Mouse (Mus musculus): ENCODE data around the gene Mpp3. TPM values are rescaled to one million over a fixed set of nuclear protein-coding genes. Genes with fewer than 3 reads are reported as not detected.
"Not testable (repeated sequence)": the region's sequence is repeated elsewhere in the genome, so short reads cannot be mapped to it uniquely, and the experiment has no call there.

Gene Mpp3
- polyA plus RNA-seq, 1 experiment from 2014 or later, result 10.3 TPM

DNA sequence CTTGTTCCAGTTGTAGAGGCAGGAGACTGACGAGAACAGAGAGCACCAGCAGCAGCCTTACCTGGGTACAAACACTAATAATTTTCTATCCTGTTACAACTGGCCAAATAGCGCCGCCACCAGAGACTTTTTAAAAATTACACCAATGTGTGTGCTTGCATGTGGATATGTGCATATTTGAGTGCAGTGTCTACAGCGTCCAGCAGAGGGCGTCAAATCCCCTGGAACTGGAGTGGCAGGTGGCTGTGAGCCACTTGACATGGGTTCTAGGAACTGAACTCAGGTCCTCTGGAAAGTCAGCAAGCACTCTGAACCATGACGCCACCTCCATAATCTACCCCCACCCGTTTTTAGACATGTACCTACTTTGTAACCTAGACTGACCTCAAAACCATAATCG, 24.0 kb downstream of the Mpp3 start:
- no peak overlapping the region for H3K4me3 ChIP-seq
- no peaks in the 10 kb centered on the region for H3K27me3 ChIP-seq (replicated peaks; ENCODE audit: low read depth, poor library complexity, severe bottlenecking)
- no peak for DNase-seq (ENCODE audit: low spot score)
- H3K4me1 ChIP-seq, result peaks cover 18% of the 10 kb centered on the region
- no peak overlapping the region for H3K27ac ChIP-seq (replicated peaks)
- no peaks in the 10 kb centered on the region for H3K9me3 ChIP-seq
- peaks cover 61% of the 10 kb centered on the region for H3K36me3 ChIP-seq (replicated peaks)
- WGBS, result 90% methylated on average over 8 of the region's 8 CpGs

- Histone ChIP-seq H3K4me1 (peaks cover 14% of the 10 kb centered on the region), H3K27me3 (replicated peaks; ENCODE audit: low read depth, poor library complexity, severe bottlenecking) (no peaks in the 10 kb centered on the region), H3K4me3 (no peak overlapping the region), H3K9me3 (no peaks in the 10 kb centered on the region), H3K36me3 (replicated peaks) (peaks cover 25% of the 10 kb centered on the region), H3K27ac (replicated peaks) (no peak overlapping the region)
- DNase-seq (ENCODE audit: low spot score), result no peak
- WGBS, result 70% methylated on average over 4 of the region's 4 CpGs
Observed at GRCm38 (mm10) chr11:101999466-101999865, 28.8 kb downstream of the Mpp3 start.

DNA sequence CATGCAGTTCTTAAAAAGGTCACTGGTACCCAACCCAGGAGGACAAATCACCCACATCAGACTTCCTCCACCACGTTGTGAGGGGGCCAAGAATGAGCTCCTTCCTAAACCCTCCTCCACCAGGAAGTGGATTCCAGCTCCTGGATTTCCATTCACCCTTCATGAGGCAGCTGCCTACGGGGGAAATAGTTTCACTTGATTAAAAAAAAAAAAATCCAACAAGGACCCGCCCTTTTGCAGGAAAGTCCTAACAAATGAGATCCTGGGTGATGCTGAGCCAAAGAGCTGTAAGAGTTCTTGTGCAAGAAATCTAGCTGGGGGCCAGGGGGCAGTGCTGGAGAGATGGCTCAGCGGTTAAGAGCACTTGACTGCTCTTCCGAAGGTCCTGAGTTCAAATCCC, 30.0 kb downstream of the Mpp3 start:
- Histone ChIP-seq H3K9me3 (no peaks in the 10 kb centered on the region), H3K36me3 (replicated peaks) (peaks cover 16% of the 10 kb centered on the region), H3K4me3 (no peak overlapping the region), H3K4me1 (peaks cover 18% of the 10 kb centered on the region), H3K27ac (replicated peaks) (no peak overlapping the region), H3K27me3 (replicated peaks; ENCODE audit: low read depth, poor library complexity, severe bottlenecking) (no peaks in the 10 kb centered on the region)
- DNase-seq (ENCODE audit: low spot score), result no peak
- 55% methylated on average over 5 of the region's 5 CpGs for WGBS

DNA sequence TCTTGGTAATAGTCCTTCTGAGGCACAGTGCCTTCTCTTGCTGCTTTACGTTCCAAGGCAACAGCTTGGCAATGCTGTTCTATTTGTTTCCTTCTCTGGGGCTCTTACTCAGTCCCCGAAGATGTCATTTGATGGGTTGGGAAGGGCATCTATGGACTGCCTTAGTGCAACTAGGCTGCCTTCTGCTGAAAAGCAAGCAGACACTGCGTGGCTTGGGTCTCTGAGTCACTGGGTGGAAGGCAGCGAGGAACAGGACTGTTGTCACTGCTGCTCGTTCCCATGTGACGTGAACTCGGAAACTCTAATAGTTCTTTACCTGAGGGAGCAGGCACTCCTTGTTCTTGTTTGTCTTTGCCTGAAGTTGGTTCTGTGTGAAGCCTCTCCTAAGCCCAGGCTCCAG, 32.3 kb downstream of the Mpp3 start:
- H3K4me1 ChIP-seq, result peaks cover 18% of the 10 kb centered on the region
- H3K36me3 ChIP-seq (replicated peaks), result peaks cover 9% of the 10 kb centered on the region
- no peak for DNase-seq (ENCODE audit: low spot score)
- H3K4me3 ChIP-seq, result no peak overlapping the region
- no peak overlapping the region for H3K27ac ChIP-seq (replicated peaks)
- H3K9me3 ChIP-seq, result no peaks in the 10 kb centered on the region
- WGBS, result 90% methylated on average over 7 of the region's 7 CpGs
- no peaks in the 10 kb centered on the region for H3K27me3 ChIP-seq (replicated peaks; ENCODE audit: low read depth, poor library complexity, severe bottlenecking)

DNA sequence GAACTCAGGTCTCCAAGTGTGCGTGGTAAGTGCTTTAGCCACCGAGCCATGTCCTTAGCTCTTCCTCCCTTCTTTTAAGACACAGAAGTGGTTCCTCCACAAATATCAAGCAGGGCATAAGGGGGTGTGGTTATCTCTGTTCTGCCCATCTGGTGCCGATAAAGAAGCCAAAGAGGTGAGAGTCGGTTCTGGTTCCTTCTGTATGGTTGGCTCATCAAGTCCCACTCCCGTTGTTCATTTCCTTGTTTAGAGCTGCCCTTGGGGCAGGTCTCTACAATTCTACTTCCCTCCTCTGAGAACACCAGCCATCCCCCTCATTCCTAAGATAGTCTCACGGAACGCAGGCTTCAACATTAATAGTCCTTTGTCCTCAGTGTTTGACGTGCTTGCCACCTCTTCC, 34.2 kb downstream of the Mpp3 start:
- no peak overlapping the region for H3K4me3 ChIP-seq
- WGBS, result 63% methylated on average over 8 of the region's 8 CpGs
- H3K9me3 ChIP-seq, result no peaks in the 10 kb centered on the region
- H3K27ac ChIP-seq (replicated peaks), result no peak overlapping the region
- H3K4me1 ChIP-seq, result 0 out of 2 replicates have a peak, but pooled peaks cover 7% of the 10 kb centered on the region
- DNase-seq (ENCODE audit: low spot score), result no peak
- H3K27me3 ChIP-seq (replicated peaks; ENCODE audit: low read depth, poor library complexity, severe bottlenecking), result 0 out of 2 replicates have a peak, but pooled peaks cover 11% of the 10 kb centered on the region
- no peaks in the 10 kb centered on the region for H3K36me3 ChIP-seq (replicated peaks)

DNA sequence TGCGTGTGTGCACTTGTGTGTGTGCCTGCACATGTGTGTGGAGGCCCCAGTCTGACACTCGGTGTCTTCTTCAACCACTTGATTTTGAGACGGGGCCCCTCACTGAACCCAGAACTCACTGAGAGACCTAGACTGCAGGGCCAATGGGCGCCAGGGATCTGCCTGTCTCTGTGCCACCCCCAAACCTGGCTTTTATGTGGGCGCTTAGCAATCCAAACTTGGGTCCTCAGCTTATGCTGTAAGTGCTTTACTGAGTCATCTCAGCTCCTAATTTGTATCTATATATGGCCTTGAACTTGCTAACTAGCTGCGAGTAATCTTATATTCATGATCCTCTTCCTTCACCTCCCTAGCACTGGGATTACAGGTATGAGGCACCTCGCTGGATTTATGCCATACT, 35.9 kb downstream of the Mpp3 start:
- 86% methylated on average over 7 of the region's 7 CpGs for WGBS
- H3K4me1 ChIP-seq, result 0 out of 2 replicates have a peak, but pooled peaks cover 7% of the 10 kb centered on the region
- H3K36me3 ChIP-seq (replicated peaks), result no peaks in the 10 kb centered on the region
- H3K27me3 ChIP-seq (replicated peaks; ENCODE audit: low read depth, poor library complexity, severe bottlenecking), result peaks cover 20% of the 10 kb centered on the region
- no peak overlapping the region for H3K4me3 ChIP-seq
- no peak overlapping the region for H3K27ac ChIP-seq (replicated peaks)
- H3K9me3 ChIP-seq, result no peaks in the 10 kb centered on the region
- no peak for DNase-seq (ENCODE audit: low spot score)

GRCm38 (mm10) chr11:101991813-101992212, 36.4 kb downstream of the Mpp3 start:
- Histone ChIP-seq H3K9me3 (no peaks in the 10 kb centered on the region), H3K27ac (replicated peaks) (no peak overlapping the region), H3K36me3 (replicated peaks) (no peaks in the 10 kb centered on the region), H3K27me3 (replicated peaks; ENCODE audit: low read depth, poor library complexity, severe bottlenecking) (peaks cover 26% of the 10 kb centered on the region), H3K4me1 (0 out of 2 replicates have a peak, but pooled peaks cover 7% of the 10 kb centered on the region), H3K4me3 (no peak overlapping the region)
- DNase-seq (ENCODE audit: low spot score), result no peak
- 83% methylated on average over 3 of the region's 3 CpGs for WGBS

GRCm38 (mm10) chr11:101990244-101990643, 38.0 kb downstream of the Mpp3 start:
- WGBS, result 88% methylated on average over 3 of the region's 3 CpGs
- no peak overlapping the region for H3K4me3 ChIP-seq
- no peak overlapping the region for H3K27ac ChIP-seq (replicated peaks)
- DNase-seq (ENCODE audit: low spot score), result no peak
- H3K36me3 ChIP-seq (replicated peaks), result no peaks in the 10 kb centered on the region
- H3K4me1 ChIP-seq, result peaks cover 10% of the 10 kb centered on the region
- H3K9me3 ChIP-seq, result no peaks in the 10 kb centered on the region
- peaks cover 36% of the 10 kb centered on the region for H3K27me3 ChIP-seq (replicated peaks; ENCODE audit: low read depth, poor library complexity, severe bottlenecking)

- DNase-seq (ENCODE audit: low spot score), result no peak
- WGBS, result 83% methylated on average over 3 of the region's 3 CpGs
Observed at GRCm38 (mm10) chr11:101986913-101987312, 41.3 kb downstream of the Mpp3 start, which contains the start of gene Dusp3. Gene Dusp3, minus strand, starts transcription at chr11:101987013.

DNA sequence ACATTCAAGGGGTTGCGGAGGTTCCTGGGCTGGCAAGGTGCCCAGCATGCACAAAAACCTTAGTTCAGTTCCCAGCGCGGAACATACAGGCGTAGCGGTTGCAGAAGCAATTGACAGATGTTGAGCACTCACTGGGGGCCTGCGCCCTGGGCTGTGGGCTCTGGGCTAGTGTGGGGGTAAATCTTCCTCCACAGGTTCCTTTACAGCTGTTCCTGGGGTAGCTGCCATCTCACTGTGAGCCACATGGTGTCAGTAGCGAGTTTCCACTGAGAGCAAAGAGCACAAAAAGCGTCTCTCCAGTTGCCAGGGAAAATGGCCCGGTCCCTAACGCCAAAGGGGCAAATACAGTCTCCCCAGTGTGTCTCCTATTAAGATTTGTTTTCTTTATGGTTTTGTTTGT, 42.3 kb downstream of the Mpp3 start:
- 10% methylated on average over 10 of the region's 10 CpGs for WGBS
- Histone ChIP-seq H3K36me3 (replicated peaks) (0 out of 2 replicates have a peak, but pooled peaks cover under 1% of the 10 kb centered on the region), H3K4me1 (peaks cover 38% of the 10 kb centered on the region), H3K27ac (replicated peaks) (no peak overlapping the region), H3K4me3 (no peak overlapping the region), H3K9me3 (no peaks in the 10 kb centered on the region), H3K27me3 (replicated peaks; ENCODE audit: low read depth, poor library complexity, severe bottlenecking) (peaks cover 45% of the 10 kb centered on the region)
- peak; percentile 83 for DNase-seq (ENCODE audit: low spot score)

More at GRCm38 (mm10) chr11:101986913-101987312, 41.3 kb downstream of the Mpp3 start, which contains the start of gene Dusp3:
- H3K27me3 ChIP-seq (replicated peaks; ENCODE audit: low read depth, poor library complexity, severe bottlenecking), result peaks cover 45% of the 10 kb centered on the region
- no peaks in the 10 kb centered on the region for H3K9me3 ChIP-seq
- H3K27ac ChIP-seq (replicated peaks), result no peak within 1 kb of the TSS
- H3K4me3 ChIP-seq, result no peak within 1 kb of the TSS
- no peaks in the 10 kb centered on the region for H3K36me3 ChIP-seq (replicated peaks)
- peaks cover 34% of the 10 kb centered on the region for H3K4me1 ChIP-seq

DNA sequence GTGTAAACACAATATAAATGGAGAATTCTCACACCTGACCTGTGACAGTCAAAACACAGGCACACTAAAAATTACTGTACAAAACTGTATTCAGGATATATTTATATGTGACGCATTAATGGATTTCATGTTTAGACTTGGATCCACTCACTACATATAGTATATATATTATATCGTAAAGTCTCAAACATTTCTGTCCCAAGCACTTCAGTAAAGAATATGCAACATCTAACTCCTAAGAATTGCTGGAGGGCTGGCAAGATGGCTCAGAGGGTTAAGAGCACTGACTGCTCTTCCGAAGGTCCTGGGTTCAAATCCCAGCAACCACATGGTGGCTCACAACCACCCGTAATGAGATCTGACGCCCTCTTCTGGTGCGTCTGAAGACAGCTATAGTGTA, 42.8 kb downstream of the Mpp3 start:
- H3K4me3 ChIP-seq; H3K36me3 ChIP-seq (replicated peaks); H3K27ac ChIP-seq (replicated peaks); H3K9me3 ChIP-seq; DNase-seq (ENCODE audit: low spot score): not testable (repeated sequence)
- 70% methylated on average over 6 of the region's 6 CpGs for WGBS
- H3K4me1 ChIP-seq, result peaks cover 43% of the 10 kb centered on the region
- peaks cover 45% of the 10 kb centered on the region for H3K27me3 ChIP-seq (replicated peaks; ENCODE audit: low read depth, poor library complexity, severe bottlenecking)

DNA sequence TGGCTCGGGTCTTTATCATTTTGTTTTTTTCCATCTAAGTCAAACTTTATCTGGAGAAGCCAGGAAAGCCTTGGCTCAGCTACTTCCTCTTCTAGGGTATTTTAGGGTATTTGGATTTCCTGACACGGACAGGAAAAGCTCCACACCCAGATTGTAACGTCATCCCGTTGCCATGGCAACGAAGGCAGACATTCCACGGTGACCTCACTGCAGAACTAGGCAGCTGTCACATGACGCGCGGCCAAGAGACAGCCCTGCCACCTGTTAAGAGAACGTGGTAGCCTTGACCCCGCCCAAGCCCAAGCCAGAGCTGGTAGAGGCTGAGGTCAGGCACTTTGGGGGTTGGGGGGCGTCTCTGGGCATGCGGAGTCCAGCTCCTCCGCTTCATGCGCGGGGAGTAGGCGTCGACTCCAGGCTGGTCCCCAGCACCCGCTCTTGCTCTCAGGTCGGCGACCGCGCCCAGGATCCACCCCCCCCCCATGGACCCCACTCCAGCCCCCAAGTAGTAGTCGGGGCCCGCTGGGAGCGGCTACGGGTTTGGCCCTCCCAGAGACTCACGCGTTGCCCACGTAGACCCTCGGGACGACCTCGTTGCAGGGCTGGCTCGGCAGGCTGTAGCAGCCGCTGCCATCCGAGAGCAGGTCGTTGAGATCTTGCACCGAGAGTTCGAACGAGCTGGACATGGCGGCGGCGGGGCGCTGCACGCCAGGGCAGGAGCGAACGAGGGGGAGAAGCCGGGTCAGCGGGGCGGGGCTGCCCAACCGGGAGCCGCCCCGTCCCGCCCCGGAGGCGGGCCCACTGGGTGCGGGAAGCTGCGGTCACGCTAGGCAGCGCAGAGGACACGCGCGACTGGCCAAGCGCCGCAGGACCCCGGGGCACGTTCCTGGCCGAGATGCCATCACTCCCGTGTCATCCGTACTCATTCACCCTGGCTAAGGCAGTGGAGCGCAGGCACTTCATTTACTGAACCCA, 43.9 kb downstream of the Mpp3 start, which contains the start of gene Cfap97d1:
TSS of gene Cfap97d1 (plus strand) at position 226 of the 972 bp plus-strand sequence.
- H3K4me1 ChIP-seq, result peaks cover 44% of the 10 kb centered on the region
- H3K27me3 ChIP-seq (replicated peaks; ENCODE audit: low read depth, poor library complexity, severe bottlenecking), result peaks cover 37% of the 10 kb centered on the region
- DNase-seq (ENCODE audit: low spot score), result peak; percentile 92
- H3K27ac ChIP-seq (replicated peaks), result peak within 1 kb of the TSS; percentile 86
- WGBS, result under 1% methylated on average over 71 of the region's 71 CpGs
- no peaks in the 10 kb centered on the region for H3K9me3 ChIP-seq
- H3K36me3 ChIP-seq (replicated peaks), result 0 out of 2 replicates have a peak, but pooled peaks cover 6% of the 10 kb centered on the region
- peak within 1 kb of the TSS; percentile 80 for H3K4me3 ChIP-seq

All from embryonic facial prominence, embryonic 10.5 days (tissue).